Mouse (Mus musculus) lung, postnatal 0 days (tissue): ENCODE data around the gene Rufy1. TPM values are rescaled to one million over a fixed set of nuclear protein-coding genes. Genes with fewer than 3 reads are reported as not detected.

Experiments used
- ATAC-seq: fragments of 200-750 bp; cut with Nextera tagmentation; 2 replicates; pipeline ENCODE4 v1.8.0; 2017; ENCODE audit warnings: moderate library complexity
- DNase-seq: peaks from one replicate; pipeline ENCODE4 v3.0.0-alpha.2; 2016; ENCODE audit warnings: low spot score
- H3K27ac ChIP-seq: fragments of 300-500 bp; sonication (generic); 2 replicates; pipeline ENCODE4 v1.5.1; 2014; ENCODE audit warnings: antibody characterized with exemption, mild to moderate bottlenecking, low read length, mixed read lengths
- H3K27me3 ChIP-seq: fragments of 300-500 bp; sonication (generic); replicated peaks from 2 replicates; pipeline ENCODE4 v1.6.1; 2014; ENCODE audit warnings: low read length, mixed read lengths; ENCODE audit not compliant: insufficient read depth
- H3K36me3 ChIP-seq: fragments of 300-500 bp; sonication (generic); 2 replicates; pipeline ENCODE4 v1.6.1; 2014; ENCODE audit warnings: low read length, mixed read lengths; ENCODE audit not compliant: insufficient read depth
- H3K4me1 ChIP-seq: fragments of 300-500 bp; sonication (generic); 2 replicates; pipeline ENCODE4 v1.6.1; 2014; ENCODE audit warnings: antibody characterized with exemption, low read depth, low read length, mixed read lengths; ENCODE audit not compliant: insufficient read depth
- H3K4me2 ChIP-seq: fragments of 300-500 bp; sonication (generic); replicated peaks from 2 replicates; pipeline ENCODE4 v1.6.1; 2014; ENCODE audit warnings: low read depth, mild to moderate bottlenecking, low read length, moderate library complexity, mixed read lengths
- H3K4me3 ChIP-seq: fragments of 300-500 bp; sonication (generic); 2 replicates; pipeline ENCODE4 v1.5.1; 2014; ENCODE audit warnings: low read depth, low read length
- H3K9ac ChIP-seq: fragments of 300-500 bp; sonication (generic); replicated peaks from 2 replicates; pipeline ENCODE4 v1.6.1; 2014; ENCODE audit warnings: low read depth, mild to moderate bottlenecking
- H3K9me3 ChIP-seq: fragments of 300-500 bp; sonication (generic); 2 replicates; pipeline ENCODE4 v1.6.1; 2016; ENCODE audit warnings: low read length, mixed read lengths
- CTCF ChIP-seq: IDR thresholded peaks from 2 replicates; pipeline ENCODE4 v1.5.1; 2016; ENCODE audit warnings: antibody characterized with exemption, mild to moderate bottlenecking
- EP300 ChIP-seq: IDR thresholded peaks from 2 replicates; pipeline ENCODE4 v1.6.1; 2016; ENCODE audit warnings: antibody characterized with exemption, mild to moderate bottlenecking, control low read depth
- WGBS: fragments of 180-500 bp; shearing (Covaris S2); extraction: QIAGEN DNeasy Blood & Tissue Kit; methylation state at CpG from one replicate; pipeline ENCODE4 v1.1.7; 2014; 5-methylcytosine and 5-hydroxymethylcytosine counted together
- polyA plus RNA-seq: library from polyadenylated mRNA; unstranded; fragments of >200 nt; fragmentation: Nextera tagmentation; extraction: Ambion mirVana; gene quantifications from 2 replicates; pipeline ENCODE4 v1.2.1, GENCODE M21; 2015

Rufy1 gene
- polyA plus RNA-seq, 1 experiment from 2014 or later = 19.8 TPM

GRCm38 (mm10) chr11:50415563-50416241 is 15.2 kb downstream of the Rufy1 start:
- WGBS = 86% methylated on average over 6 of the region's 6 CpGs
- Histone ChIP-seq H3K4me3 (no peak overlapping the region), H3K9me3 (no peaks in the 10 kb centered on the region), H3K27me3 (no peaks in the 10 kb centered on the region), H3K36me3 (peaks cover 25% of the 10 kb centered on the region; the same call in 1 of the 2 replicates), H3K9ac (no peak overlapping the region), H3K4me1 (no peaks in the 10 kb centered on the region), H3K4me2 (no peak overlapping the region), H3K27ac (no peak overlapping the region)
- no peak for DNase-seq
- no peak for ATAC-seq
- TF ChIP-seq EP300 (no peak), CTCF (peak; percentile 11; the same call in 1 of the 2 replicates)

- H3K9me3 ChIP-seq = no peaks in the 10 kb centered on the region
- peaks cover 9% of the 10 kb centered on the region; the same call in 1 of the 2 replicates for H3K36me3 ChIP-seq
- TF ChIP-seq EP300 (no peak), CTCF (no peak)
- H3K27ac ChIP-seq = no peak overlapping the region
- no peak overlapping the region for H3K9ac ChIP-seq
- no peak overlapping the region for H3K4me3 ChIP-seq
- H3K4me1 ChIP-seq = no peaks in the 10 kb centered on the region
- 48% methylated on average over 6 of the region's 6 CpGs for WGBS
- H3K4me2 ChIP-seq = no peak overlapping the region
- H3K27me3 ChIP-seq = no peaks in the 10 kb centered on the region
- DNase-seq (no peak), ATAC-seq (no peak)
These were observed 23.7 kb downstream of the Rufy1 start for GRCm38 (mm10) chr11:50407235-50407634.

- H3K27me3 ChIP-seq = no peaks in the 10 kb centered on the region
- DNase-seq = no peak
- H3K4me1 ChIP-seq = no peaks in the 10 kb centered on the region
- no peak overlapping the region for H3K4me3 ChIP-seq
- no peaks in the 10 kb centered on the region for H3K9me3 ChIP-seq
- ATAC-seq = peak; percentile 46; the same call in 1 of the 2 replicates
- no peak overlapping the region for H3K4me2 ChIP-seq
- peaks cover 23% of the 10 kb centered on the region for H3K36me3 ChIP-seq
- H3K9ac ChIP-seq = no peak overlapping the region
- TF ChIP-seq CTCF = no peak
- no peak for TF ChIP-seq EP300
- 59% methylated on average over 10 of the region's 10 CpGs for WGBS
- no peak overlapping the region for H3K27ac ChIP-seq
These were observed 27.4 kb downstream of the Rufy1 start for GRCm38 (mm10) chr11:50403367-50404014.

GRCm38 (mm10) chr11:50402481-50402880 is 28.4 kb downstream of the Rufy1 start:
- no peak overlapping the region for H3K27ac ChIP-seq
- no peak for ATAC-seq
- H3K36me3 ChIP-seq = peaks cover 23% of the 10 kb centered on the region
- WGBS = 88% methylated on average over 3 of the region's 3 CpGs
- no peak overlapping the region for H3K4me3 ChIP-seq
- no peak overlapping the region for H3K4me2 ChIP-seq
- H3K9me3 ChIP-seq = no peaks in the 10 kb centered on the region
- no peak for TF ChIP-seq EP300
- TF ChIP-seq CTCF = no peak
- no peak for DNase-seq
- no peaks in the 10 kb centered on the region for H3K4me1 ChIP-seq
- no peaks in the 10 kb centered on the region for H3K27me3 ChIP-seq
- no peak overlapping the region for H3K9ac ChIP-seq

- WGBS = 83% methylated on average over 13 of the region's 13 CpGs
- Histone ChIP-seq H3K4me1 (no peaks in the 10 kb centered on the region), H3K27ac (no peak overlapping the region), H3K9ac (no peak overlapping the region), H3K27me3 (no peaks in the 10 kb centered on the region), H3K36me3 (peaks cover 29% of the 10 kb centered on the region), H3K4me3 (no peak overlapping the region), H3K4me2 (no peak overlapping the region), H3K9me3 (no peaks in the 10 kb centered on the region)
- TF ChIP-seq CTCF = no peak
- TF ChIP-seq EP300 = no peak
- ATAC-seq (no peak), DNase-seq (no peak)
These were observed 32.1 kb downstream of the Rufy1 start for GRCm38 (mm10) chr11:50398803-50399202.

- Histone ChIP-seq H3K9me3 (no peaks in the 10 kb centered on the region), H3K9ac (no peak overlapping the region), H3K36me3 (peaks cover 24% of the 10 kb centered on the region), H3K4me2 (no peak overlapping the region), H3K4me3 (no peak overlapping the region), H3K4me1 (no peaks in the 10 kb centered on the region), H3K27ac (no peak overlapping the region), H3K27me3 (no peaks in the 10 kb centered on the region)
- ATAC-seq (no peak), DNase-seq (no peak)
- TF ChIP-seq CTCF = no peak
- WGBS = 67% methylated on average over 9 of the region's 9 CpGs
These were observed 33.6 kb downstream of the Rufy1 start for GRCm38 (mm10) chr11:50397316-50397715.
